Mouse (Mus musculus) hindbrain, embryonic 10.5 days (tissue): Measurements from ENCODE around the gene Gm20890. TPM values are rescaled to one million over a fixed set of nuclear protein-coding genes. Genes with fewer than 3 reads are reported as not detected.
"Not testable (repeated sequence)": the region's sequence is repeated elsewhere in the genome, so short reads cannot be mapped to it uniquely, and the experiment has no call there.

Experiments
- DNase-seq: peaks from one replicate; pipeline ENCODE4 v3.0.0-alpha.2; 2017; ENCODE audit warnings: low spot score
- H3K27ac ChIP-seq: fragments of 300-500 bp; sonication (generic); 2 replicates; pipeline ENCODE4 v1.5.1; 2016; ENCODE audit warnings: mild to moderate bottlenecking, moderate library complexity
- H3K27me3 ChIP-seq: fragments of 300-500 bp; sonication (generic); 2 replicates; pipeline ENCODE4 v1.6.1; 2016; ENCODE audit warnings: mild to moderate bottlenecking; ENCODE audit not compliant: poor library complexity, insufficient read depth, severe bottlenecking
- H3K36me3 ChIP-seq: fragments of 300-500 bp; sonication (generic); 2 replicates; pipeline ENCODE4 v1.6.1; 2016; ENCODE audit warnings: mild to moderate bottlenecking, moderate library complexity
- H3K4me1 ChIP-seq: fragments of 300-500 bp; sonication (generic); replicated peaks from 2 replicates; pipeline ENCODE4 v1.6.1; 2016; ENCODE audit warnings: mild to moderate bottlenecking
- H3K4me3 ChIP-seq: fragments of 300-500 bp; sonication (generic); 2 replicates; pipeline ENCODE4 v1.5.1; 2016; ENCODE audit warnings: mild to moderate bottlenecking, moderate library complexity
- H3K9me3 ChIP-seq: fragments of 300-500 bp; sonication (generic); 2 replicates; pipeline ENCODE4 v1.6.1; 2016; ENCODE audit warnings: mild to moderate bottlenecking, moderate library complexity
- WGBS: fragments of 180-500 bp; shearing (Covaris S2); methylation state at CpG from one replicate; pipeline ENCODE4 v1.1.7; 2016; 5-methylcytosine and 5-hydroxymethylcytosine counted together
- polyA plus RNA-seq: library from polyadenylated mRNA; unstranded; fragments of >200 nt; fragmentation: Nextera tagmentation; extraction: Ambion mirVana; gene quantifications from 2 replicates; pipeline ENCODE4 v1.2.1, GENCODE M21; 2016

The Gm20890 gene
- polyA plus RNA-seq: not detected in 2 replicates

GRCm38 (mm10) chrY:26776699-26777098 is at the start of gene Gm20890:
Gene Gm20890, minus strand, starts transcription at chrY:26776799.
- H3K36me3 ChIP-seq, H3K4me1 ChIP-seq, H3K27me3 ChIP-seq, H3K4me3 ChIP-seq, H3K27ac ChIP-seq, H3K9me3 ChIP-seq, DNase-seq: not testable (repeated sequence)
- WGBS: no CpG with 5 or more reads among the region's 5 CpGs
